Mouse (Mus musculus): ENCODE data around the gene Cd200r3. TPM values are rescaled to one million over a fixed set of nuclear protein-coding genes. Genes with fewer than 3 reads are reported as not detected.

Gene Cd200r3
- polyA plus RNA-seq, 1 experiment from 2014 or later: 0.79 TPM

DNA sequence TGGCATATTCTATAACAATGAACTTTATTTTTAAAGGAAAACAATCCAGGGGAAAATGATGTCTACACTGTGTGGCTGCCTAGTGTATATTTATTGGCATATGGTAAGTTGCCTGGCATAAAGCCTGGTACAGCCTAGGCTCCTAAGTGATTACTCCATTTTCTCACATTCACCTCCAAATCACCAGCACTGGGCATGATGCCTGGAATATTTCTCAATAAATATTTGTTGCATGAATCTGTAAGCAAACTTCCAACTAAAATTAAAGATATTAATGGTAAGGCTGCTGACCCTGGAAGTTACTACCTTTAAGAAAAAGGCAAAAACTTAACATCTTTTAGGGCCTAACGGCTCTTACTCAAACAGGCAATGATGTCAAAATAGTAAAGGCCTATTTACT lies 72.1 kb downstream of the Cd200r3 start:
- Histone ChIP-seq H3K4me1 (ENCODE audit: insufficient read depth) (no peaks in the 10 kb centered on the region), H3K4me3 (ENCODE audit: low read depth, low read length) (no peak overlapping the region), H3K9me3 (ENCODE audit: low read length) (no peaks in the 10 kb centered on the region), H3K27ac (ENCODE audit: low read depth) (no peak overlapping the region), H3K36me3 (replicated peaks; ENCODE audit: insufficient read depth, low read length) (no peaks in the 10 kb centered on the region), H3K27me3 (ENCODE audit: insufficient read depth, low read length) (no peaks in the 10 kb centered on the region), H3K9ac (replicated peaks) (no peak overlapping the region), H3K4me2 (ENCODE audit: low read depth, low read length) (no peak overlapping the region)
- no peak for ATAC-seq
- no peak for DNase-seq
- 79% methylated on average over 1 of the region's 1 CpGs for WGBS (ENCODE audit: insufficient replicate concordance)
- TF ChIP-seq CTCF (IDR thresholded peaks at IDR 0.05; ENCODE audit: low read depth): no peak
- TF ChIP-seq EP300 (IDR thresholded peaks at IDR 0.05; ENCODE audit: low read depth): no peak

DNA sequence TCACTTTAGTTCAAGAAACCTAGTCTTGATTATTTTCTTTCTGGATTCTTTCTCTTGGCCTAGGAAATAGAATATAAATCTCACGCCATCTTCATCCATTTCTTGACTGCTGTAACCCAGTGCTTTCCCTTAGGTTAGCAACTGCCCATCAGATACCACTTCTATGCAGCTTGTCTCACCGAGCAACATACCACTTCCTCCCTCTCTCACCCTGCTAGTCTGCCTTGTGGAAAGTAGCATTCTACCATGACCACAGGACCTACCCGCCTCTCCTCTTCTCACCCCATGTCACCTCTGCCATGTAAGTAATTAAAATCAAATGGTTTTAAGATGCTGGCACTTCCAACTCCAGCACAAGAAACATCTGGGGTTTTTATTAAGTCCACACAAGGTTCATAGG lies 73.0 kb downstream of the Cd200r3 start:
- DNase-seq (no peak), ATAC-seq (no peak)
- H3K4me3 ChIP-seq (ENCODE audit: low read depth, low read length): no peak overlapping the region
- no peak overlapping the region for H3K9ac ChIP-seq (replicated peaks)
- no peaks in the 10 kb centered on the region for H3K36me3 ChIP-seq (replicated peaks; ENCODE audit: insufficient read depth, low read length)
- WGBS (ENCODE audit: insufficient replicate concordance): 46% methylated on average over 3 of the region's 3 CpGs
- no peaks in the 10 kb centered on the region for H3K4me1 ChIP-seq (ENCODE audit: insufficient read depth)
- no peaks in the 10 kb centered on the region for H3K27me3 ChIP-seq (ENCODE audit: insufficient read depth, low read length)
- no peak overlapping the region for H3K4me2 ChIP-seq (ENCODE audit: low read depth, low read length)
- H3K27ac ChIP-seq (ENCODE audit: low read depth): no peak overlapping the region
- TF ChIP-seq CTCF (IDR thresholded peaks at IDR 0.05; ENCODE audit: low read depth): no peak
- TF ChIP-seq EP300 (IDR thresholded peaks at IDR 0.05; ENCODE audit: low read depth): no peak
- no peaks in the 10 kb centered on the region for H3K9me3 ChIP-seq (ENCODE audit: low read length)

GRCm38 (mm10) chr16:45018868-45019267 lies 75.4 kb downstream of the Cd200r3 start:
- Histone ChIP-seq H3K9ac (replicated peaks) (no peak overlapping the region), H3K4me3 (ENCODE audit: low read depth, low read length) (no peak overlapping the region), H3K27ac (ENCODE audit: low read depth) (no peak overlapping the region), H3K9me3 (ENCODE audit: low read length) (no peaks in the 10 kb centered on the region), H3K4me1 (ENCODE audit: insufficient read depth) (no peaks in the 10 kb centered on the region), H3K4me2 (ENCODE audit: low read depth, low read length) (no peak overlapping the region), H3K27me3 (ENCODE audit: insufficient read depth, low read length) (no peaks in the 10 kb centered on the region), H3K36me3 (replicated peaks; ENCODE audit: insufficient read depth, low read length) (no peaks in the 10 kb centered on the region)
- DNase-seq (no peak), ATAC-seq (no peak)
- WGBS (ENCODE audit: insufficient replicate concordance): 40% methylated on average over 2 of the region's 2 CpGs
- TF ChIP-seq EP300 (IDR thresholded peaks at IDR 0.05; ENCODE audit: low read depth) (no peak), CTCF (IDR thresholded peaks at IDR 0.05; ENCODE audit: low read depth) (no peak)

GRCm38 (mm10) chr16:45020055-45020454 lies 76.6 kb downstream of the Cd200r3 start:
- 46% methylated on average over 1 of the region's 1 CpGs for WGBS (ENCODE audit: insufficient replicate concordance)
- H3K27ac ChIP-seq (ENCODE audit: low read depth): no peak overlapping the region

DNA sequence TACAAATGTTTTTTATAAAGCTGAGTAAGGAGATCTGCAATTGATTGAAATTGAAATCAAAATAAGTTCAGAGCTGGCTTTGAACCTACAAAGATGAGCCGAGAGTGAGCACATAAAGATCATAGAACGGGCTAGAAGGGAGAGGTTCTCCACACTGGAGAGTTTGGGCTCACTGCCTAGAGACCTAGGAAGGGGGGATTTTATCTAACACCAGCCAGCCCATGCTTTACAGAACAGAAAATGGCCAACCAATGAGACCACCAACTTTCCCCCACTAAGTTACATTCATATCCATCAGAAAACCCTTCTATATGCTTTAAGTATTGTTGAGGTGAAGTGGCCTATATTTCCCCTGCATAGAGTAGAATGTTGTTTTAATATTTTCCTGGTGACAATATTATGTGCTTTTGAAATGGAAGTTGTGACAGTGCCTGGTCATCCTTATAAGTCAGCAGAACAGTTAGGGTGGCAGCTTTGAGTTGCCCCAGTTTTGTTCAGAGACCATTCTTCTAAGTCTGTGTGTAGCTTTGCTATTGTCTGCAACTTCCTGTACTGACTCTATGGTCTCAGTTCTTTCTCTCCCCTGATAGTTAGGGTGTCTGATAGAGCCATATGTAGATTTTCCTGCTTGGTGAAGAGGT lies 77.3 kb downstream of the Cd200r3 start:
- TF ChIP-seq CTCF (IDR thresholded peaks at IDR 0.05; ENCODE audit: low read depth) (no peak), EP300 (IDR thresholded peaks at IDR 0.05; ENCODE audit: low read depth) (no peak)
- Histone ChIP-seq H3K9me3 (ENCODE audit: low read length) (no peaks in the 10 kb centered on the region), H3K4me3 (ENCODE audit: low read depth, low read length) (no peak overlapping the region), H3K27ac (ENCODE audit: low read depth) (no peak overlapping the region), H3K4me2 (ENCODE audit: low read depth, low read length) (no peak overlapping the region), H3K4me1 (ENCODE audit: insufficient read depth) (no peaks in the 10 kb centered on the region), H3K27me3 (ENCODE audit: insufficient read depth, low read length) (no peaks in the 10 kb centered on the region), H3K36me3 (replicated peaks; ENCODE audit: insufficient read depth, low read length) (no peaks in the 10 kb centered on the region), H3K9ac (replicated peaks) (no peak overlapping the region)
- DNase-seq (no peak), ATAC-seq (no peak)
- 74% methylated on average over 2 of the region's 2 CpGs for WGBS (ENCODE audit: insufficient replicate concordance)

More at GRCm38 (mm10) chr16:45020055-45020454, 76.6 kb downstream of the Cd200r3 start:
- Histone ChIP-seq H3K4me2 (ENCODE audit: low read depth, low read length) (no peak overlapping the region), H3K9ac (replicated peaks) (no peak overlapping the region), H3K36me3 (replicated peaks; ENCODE audit: insufficient read depth, low read length) (no peaks in the 10 kb centered on the region), H3K4me3 (ENCODE audit: low read depth, low read length) (no peak overlapping the region), H3K4me1 (ENCODE audit: insufficient read depth) (no peaks in the 10 kb centered on the region), H3K27me3 (ENCODE audit: insufficient read depth, low read length) (no peaks in the 10 kb centered on the region), H3K9me3 (ENCODE audit: low read length) (no peaks in the 10 kb centered on the region)
- DNase-seq (no peak), ATAC-seq (no peak)
- no peak for TF ChIP-seq CTCF (IDR thresholded peaks at IDR 0.05; ENCODE audit: low read depth)
- TF ChIP-seq EP300 (IDR thresholded peaks at IDR 0.05; ENCODE audit: low read depth): no peak

GRCm38 (mm10) chr16:45021443-45021842 lies 78.0 kb downstream of the Cd200r3 start:
- H3K4me1 ChIP-seq (ENCODE audit: insufficient read depth): no peaks in the 10 kb centered on the region
- no peak overlapping the region for H3K9ac ChIP-seq (replicated peaks)
- H3K27ac ChIP-seq (ENCODE audit: low read depth): no peak overlapping the region
- no peaks in the 10 kb centered on the region for H3K36me3 ChIP-seq (replicated peaks; ENCODE audit: insufficient read depth, low read length)
- ATAC-seq: no peak
- no peaks in the 10 kb centered on the region for H3K27me3 ChIP-seq (ENCODE audit: insufficient read depth, low read length)
- DNase-seq: no peak
- TF ChIP-seq CTCF (IDR thresholded peaks at IDR 0.05; ENCODE audit: low read depth): no peak
- H3K9me3 ChIP-seq (ENCODE audit: low read length): no peaks in the 10 kb centered on the region
- H3K4me2 ChIP-seq (ENCODE audit: low read depth, low read length): no peak overlapping the region
- no peak overlapping the region for H3K4me3 ChIP-seq (ENCODE audit: low read depth, low read length)

GRCm38 (mm10) chr16:45023904-45024303 lies 80.4 kb downstream of the Cd200r3 start:
- H3K4me2 ChIP-seq (ENCODE audit: low read depth, low read length): no peak overlapping the region
- no peak overlapping the region for H3K4me3 ChIP-seq (ENCODE audit: low read depth, low read length)
- H3K9me3 ChIP-seq (ENCODE audit: low read length): no peaks in the 10 kb centered on the region
- H3K4me1 ChIP-seq (ENCODE audit: insufficient read depth): no peaks in the 10 kb centered on the region
- no peak overlapping the region for H3K9ac ChIP-seq (replicated peaks)
- H3K27ac ChIP-seq (ENCODE audit: low read depth): no peak overlapping the region
- H3K36me3 ChIP-seq (replicated peaks; ENCODE audit: insufficient read depth, low read length): no peaks in the 10 kb centered on the region
- WGBS (ENCODE audit: insufficient replicate concordance): 24% methylated on average over 4 of the region's 4 CpGs
- TF ChIP-seq EP300 (IDR thresholded peaks at IDR 0.05; ENCODE audit: low read depth) (no peak), CTCF (IDR thresholded peaks at IDR 0.05; ENCODE audit: low read depth) (peak; percentile 72)
- DNase-seq: peak; percentile 75
- H3K27me3 ChIP-seq (ENCODE audit: insufficient read depth, low read length): no peaks in the 10 kb centered on the region
- ATAC-seq: peak; percentile 64

Measured in liver, postnatal 0 days (tissue).